Mouse (Mus musculus): Measurements from ENCODE around the gene Yod1. TPM values are rescaled to one million over a fixed set of nuclear protein-coding genes. Genes with fewer than 3 reads are reported as not detected.

The Yod1 gene
- polyA plus RNA-seq, 1 experiment from 2014 or later = 7.1 TPM

DNA sequence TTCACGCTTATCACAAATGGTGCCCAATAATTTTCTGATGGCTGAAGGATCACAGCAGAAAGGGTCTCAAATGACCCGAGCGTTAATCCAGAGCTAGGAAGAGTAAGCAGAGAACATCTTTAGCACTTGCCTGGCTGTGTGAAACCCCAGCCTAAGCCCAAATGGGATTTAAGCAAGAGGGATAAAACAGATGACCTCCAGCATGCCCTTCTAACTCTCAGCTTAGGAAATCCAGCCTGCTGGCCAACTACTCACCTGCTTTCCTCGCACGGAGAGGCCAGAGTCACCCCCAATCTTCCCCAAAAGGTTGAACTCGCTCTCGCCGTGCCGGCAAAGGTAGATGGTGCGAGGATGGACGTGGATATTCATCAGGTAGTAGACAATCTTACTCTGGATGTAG is 15.2 kb upstream of the Yod1 start:
- 89% methylated on average over 11 of the region's 11 CpGs for whole genome bisulfite sequencing
- H3K9ac ChIP-seq (ENCODE audit: low read length) = no peak overlapping the region
- H3K4me3 ChIP-seq (ENCODE audit: control insufficient read depth in 1 of 2, insufficient read depth in 1 of 2, low read depth in 1 of 2, low read length in 2 of 2) = no peak overlapping the region
- no peaks in the 10 kb centered on the region for H3K27me3 ChIP-seq (ENCODE audit: control insufficient read depth, insufficient read depth, low read length)
- H3K9me3 ChIP-seq (ENCODE audit: control insufficient read depth, low read length) = no peaks in the 10 kb centered on the region
- no peak overlapping the region for H3K4me2 ChIP-seq (ENCODE audit: low read length)
- H3K27ac ChIP-seq (replicated peaks in 1 of 2; ENCODE audit: control insufficient read depth in 1 of 2, insufficient read depth in 1 of 2, low read depth in 2 of 2, low read length in 2 of 2) = no peak overlapping the region
- ATAC-seq (ENCODE audit: insufficient number of reproducible peaks, insufficient read depth, low FRiP score, low read depth) = no peak
- peaks cover 77% of the 10 kb centered on the region for H3K36me3 ChIP-seq (ENCODE audit: control insufficient read depth, insufficient read depth, low read length)
- H3K4me1 ChIP-seq (ENCODE audit: control insufficient read depth in 2 of 2, insufficient read depth in 2 of 2, low read length in 2 of 2) = no peaks in the 10 kb centered on the region

- no peaks in the 10 kb centered on the region for H3K4me1 ChIP-seq (ENCODE audit: control insufficient read depth in 2 of 2, insufficient read depth in 2 of 2, low read length in 2 of 2)
- H3K4me3 ChIP-seq (ENCODE audit: control insufficient read depth in 1 of 2, insufficient read depth in 1 of 2, low read depth in 1 of 2, low read length in 2 of 2) = no peak overlapping the region
- no peak for ATAC-seq (ENCODE audit: insufficient number of reproducible peaks, insufficient read depth, low FRiP score, low read depth)
- 85% methylated on average over 2 of the region's 2 CpGs for WGBS
- H3K9ac ChIP-seq (ENCODE audit: low read length) = no peak overlapping the region
- no peak overlapping the region for H3K4me2 ChIP-seq (ENCODE audit: low read length)
- no peaks in the 10 kb centered on the region for H3K9me3 ChIP-seq (ENCODE audit: control insufficient read depth, low read length)
- no peaks in the 10 kb centered on the region for H3K27me3 ChIP-seq (ENCODE audit: control insufficient read depth, insufficient read depth, low read length)
- H3K27ac ChIP-seq (replicated peaks in 1 of 2; ENCODE audit: control insufficient read depth in 1 of 2, insufficient read depth in 1 of 2, low read depth in 2 of 2, low read length in 2 of 2) = no peak overlapping the region
- H3K36me3 ChIP-seq (ENCODE audit: control insufficient read depth, insufficient read depth, low read length) = peaks cover 78% of the 10 kb centered on the region
Measured at GRCm38 (mm10) chr1:130703613-130704012, 13.5 kb upstream of the Yod1 start.

DNA sequence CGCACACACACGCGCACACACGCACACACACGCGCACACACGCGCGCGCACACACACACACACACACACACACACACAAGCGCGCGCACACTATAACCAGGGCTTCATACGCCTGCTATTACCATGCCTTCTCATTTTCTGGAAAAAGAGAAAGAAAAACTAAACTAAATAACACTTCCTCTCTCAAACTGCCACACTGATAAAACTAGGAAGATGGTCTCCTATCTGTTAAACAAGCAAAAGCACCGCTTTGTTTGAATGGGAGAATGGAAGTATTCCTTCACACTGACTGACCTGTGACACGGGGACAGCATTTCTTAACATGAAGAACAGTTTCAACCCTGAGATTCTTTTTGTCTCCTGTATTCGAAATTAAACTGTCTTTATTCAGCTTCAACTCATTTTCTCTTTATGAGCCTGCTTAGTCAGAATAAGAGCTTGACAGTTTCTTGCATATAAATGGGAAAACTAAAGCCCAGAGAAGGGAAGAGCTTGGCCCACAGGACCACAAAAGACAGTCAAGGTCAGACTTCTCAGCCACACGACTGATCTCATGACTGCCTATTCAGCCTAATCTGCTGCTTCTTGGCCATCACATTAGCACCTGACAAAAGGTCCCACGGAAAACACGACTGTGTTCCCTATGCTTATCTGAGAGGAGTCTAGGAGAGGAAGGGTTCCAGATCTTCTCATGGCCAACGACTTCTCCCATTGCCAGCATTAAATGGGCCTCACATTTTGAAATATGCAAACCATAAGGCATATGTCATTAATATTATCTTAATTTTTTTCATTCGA is 6.6 kb upstream of the Yod1 start:
- no peak for ATAC-seq (ENCODE audit: insufficient number of reproducible peaks, insufficient read depth, low FRiP score, low read depth)
- H3K36me3 ChIP-seq (ENCODE audit: control insufficient read depth, insufficient read depth, low read length) = peaks cover 49% of the 10 kb centered on the region
- no peaks in the 10 kb centered on the region for H3K27me3 ChIP-seq (ENCODE audit: control insufficient read depth, insufficient read depth, low read length)
- H3K4me3 ChIP-seq (ENCODE audit: control insufficient read depth in 1 of 2, insufficient read depth in 1 of 2, low read depth in 1 of 2, low read length in 2 of 2) = no peak overlapping the region
- no peak overlapping the region for H3K4me2 ChIP-seq (ENCODE audit: low read length)
- H3K27ac ChIP-seq (replicated peaks in 1 of 2; ENCODE audit: control insufficient read depth in 1 of 2, insufficient read depth in 1 of 2, low read depth in 2 of 2, low read length in 2 of 2) = no peak overlapping the region
- peaks cover 0 to 5% of the 10 kb centered on the region in 2 experiments; a peak in 2 of 4 replicates for H3K4me1 ChIP-seq (ENCODE audit: control insufficient read depth in 2 of 2, insufficient read depth in 2 of 2, low read length in 2 of 2)
- H3K9ac ChIP-seq (ENCODE audit: low read length) = no peak overlapping the region
- H3K9me3 ChIP-seq (ENCODE audit: control insufficient read depth, low read length) = no peaks in the 10 kb centered on the region
- WGBS = 78% methylated on average over 22 of the region's 22 CpGs

DNA sequence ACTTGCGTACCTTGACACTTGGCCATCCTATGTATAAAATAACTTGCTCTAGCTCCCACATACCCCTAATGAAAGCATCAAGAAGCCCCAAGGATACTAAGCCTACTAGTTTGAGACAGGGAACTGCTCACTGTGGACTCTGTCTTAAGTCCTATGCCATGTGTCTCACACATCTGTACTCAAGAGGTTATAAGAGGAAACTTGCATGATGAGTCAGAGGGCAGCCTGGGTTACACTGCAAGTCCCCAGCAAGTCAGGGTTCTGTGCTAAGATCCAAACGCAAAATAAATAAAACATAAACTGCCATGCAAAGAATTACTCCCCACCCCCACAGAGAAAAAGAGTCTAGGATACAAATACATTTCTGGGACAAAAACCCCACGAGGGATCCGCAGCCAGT is 3.1 kb upstream of the Yod1 start:
- H3K9me3 ChIP-seq (ENCODE audit: control insufficient read depth, low read length) = no peaks in the 10 kb centered on the region

GRCm38 (mm10) chr1:130715561-130716217 is 1.4 kb upstream of the Yod1 start, which contains the start of gene Gm29427:
Gm29427 (minus strand) TSS chr1:130715799.
- no peaks in the 10 kb centered on the region for H3K27me3 ChIP-seq (ENCODE audit: control insufficient read depth, insufficient read depth, low read length)
- no peaks in the 10 kb centered on the region for H3K9me3 ChIP-seq (ENCODE audit: control insufficient read depth, low read length)
- peak within 1 kb of the TSS; percentile 99 for H3K4me2 ChIP-seq (ENCODE audit: low read length)
- peaks cover 22% of the 10 kb centered on the region; the same call in 1 of the 2 replicates for H3K36me3 ChIP-seq (ENCODE audit: control insufficient read depth, insufficient read depth, low read length)
- ATAC-seq (ENCODE audit: insufficient number of reproducible peaks, insufficient read depth, low FRiP score, low read depth) = peak; percentile 89
- H3K27ac ChIP-seq (replicated peaks in 1 of 2; ENCODE audit: control insufficient read depth in 1 of 2, insufficient read depth in 1 of 2, low read depth in 2 of 2, low read length in 2 of 2) = peak within 1 kb of the TSS; percentile 75 to 80
- peaks cover 6 to 10% of the 10 kb centered on the region in 2 experiments for H3K4me1 ChIP-seq (ENCODE audit: control insufficient read depth in 2 of 2, insufficient read depth in 2 of 2, low read length in 2 of 2)
- WGBS = under 1% methylated on average over 38 of the region's 38 CpGs
- H3K9ac ChIP-seq (ENCODE audit: low read length) = peak within 1 kb of the TSS; percentile 95
- H3K4me3 ChIP-seq (ENCODE audit: control insufficient read depth in 1 of 2, insufficient read depth in 1 of 2, low read depth in 1 of 2, low read length in 2 of 2) = peak within 1 kb of the TSS; percentile 83 to 96

More for the DNA sequence above, 3.1 kb upstream of the Yod1 start:
- no peak overlapping the region for H3K9ac ChIP-seq (ENCODE audit: low read length)
- no peaks in the 10 kb centered on the region for H3K27me3 ChIP-seq (ENCODE audit: control insufficient read depth, insufficient read depth, low read length)
- no peak overlapping the region for H3K27ac ChIP-seq (replicated peaks in 1 of 2; ENCODE audit: control insufficient read depth in 1 of 2, insufficient read depth in 1 of 2, low read depth in 2 of 2, low read length in 2 of 2)
- no peak overlapping the region for H3K4me3 ChIP-seq (ENCODE audit: control insufficient read depth in 1 of 2, insufficient read depth in 1 of 2, low read depth in 1 of 2, low read length in 2 of 2)
- H3K4me1 ChIP-seq (ENCODE audit: control insufficient read depth in 2 of 2, insufficient read depth in 2 of 2, low read length in 2 of 2) = peaks cover 7 to 10% of the 10 kb centered on the region in 2 experiments
- no peak overlapping the region for H3K4me2 ChIP-seq (ENCODE audit: low read length)
- H3K36me3 ChIP-seq (ENCODE audit: control insufficient read depth, insufficient read depth, low read length) = peaks cover 20% of the 10 kb centered on the region; the same call in 1 of the 2 replicates
- ATAC-seq (ENCODE audit: insufficient number of reproducible peaks, insufficient read depth, low FRiP score, low read depth) = no peak
- 80% methylated on average over 4 of the region's 4 CpGs for WGBS

GRCm38 (mm10) chr1:130716218-130716512 is 962 bp upstream of the Yod1 start:
- Histone ChIP-seq H3K9me3 (ENCODE audit: control insufficient read depth, low read length) (no peaks in the 10 kb centered on the region), H3K4me2 (ENCODE audit: low read length) (peak overlapping the region; percentile 99), H3K27ac (replicated peaks in 1 of 2; ENCODE audit: control insufficient read depth in 1 of 2, insufficient read depth in 1 of 2, low read depth in 2 of 2, low read length in 2 of 2) (peak overlapping the region; percentile 75 to 80; a peak in 3 of 4 replicates), H3K9ac (ENCODE audit: low read length) (peak overlapping the region; percentile 95), H3K4me1 (ENCODE audit: control insufficient read depth in 2 of 2, insufficient read depth in 2 of 2, low read length in 2 of 2) (peaks cover 4 to 10% of the 10 kb centered on the region in 2 experiments), H3K27me3 (ENCODE audit: control insufficient read depth, insufficient read depth, low read length) (no peaks in the 10 kb centered on the region), H3K36me3 (ENCODE audit: control insufficient read depth, insufficient read depth, low read length) (peaks cover 18% of the 10 kb centered on the region; the same call in 1 of the 2 replicates), H3K4me3 (ENCODE audit: control insufficient read depth in 1 of 2, insufficient read depth in 1 of 2, low read depth in 1 of 2, low read length in 2 of 2) (peak overlapping the region; percentile 83 to 96)
- WGBS = 0% methylated on average over 3 of the region's 3 CpGs
- ATAC-seq (ENCODE audit: insufficient number of reproducible peaks, insufficient read depth, low FRiP score, low read depth) = no peak

DNA sequence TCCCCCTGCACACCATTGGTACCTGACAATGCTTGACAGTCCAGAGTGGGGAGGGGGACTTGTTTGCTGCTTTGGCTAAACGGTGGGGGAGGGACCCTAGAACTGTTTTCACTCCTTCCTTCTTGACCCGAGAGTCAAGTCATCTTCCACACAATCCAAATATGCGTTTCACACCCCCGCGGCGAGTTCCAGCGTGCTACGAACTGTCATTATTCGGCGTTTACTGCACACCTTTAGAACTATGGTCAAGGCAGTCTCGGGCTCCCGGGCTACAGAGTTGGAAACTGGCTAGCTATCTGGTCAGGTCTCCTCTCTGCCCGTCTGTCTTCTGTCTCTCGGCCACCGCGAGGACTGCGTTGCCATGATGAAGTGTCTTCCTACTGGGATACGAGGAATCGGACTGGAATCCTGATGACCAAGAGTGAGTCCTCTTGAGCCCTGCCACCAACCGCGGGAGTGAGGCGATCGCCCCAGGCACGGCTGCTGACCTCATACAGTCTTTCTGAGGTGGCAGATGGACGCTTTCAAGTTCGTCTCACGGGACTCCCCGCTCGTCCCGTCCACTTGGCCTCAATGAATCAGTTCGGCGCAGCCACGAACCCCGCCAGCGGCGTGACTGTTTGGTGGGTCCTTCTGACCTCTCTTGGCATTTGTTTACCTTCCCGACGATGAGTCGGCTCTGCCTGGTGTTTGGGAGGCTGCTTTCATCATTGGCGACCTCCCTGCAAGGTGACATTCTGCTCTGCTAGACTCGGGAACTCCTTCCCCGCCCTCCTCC is 425 bp upstream of the Yod1 start:
- 0 out of 2 replicates have a peak, but pooled peaks have one; percentile 25 for ATAC-seq (ENCODE audit: insufficient number of reproducible peaks, insufficient read depth, low FRiP score, low read depth)

More for the DNA sequence above, 425 bp upstream of the Yod1 start:
- H3K9me3 ChIP-seq (ENCODE audit: control insufficient read depth, low read length) = no peaks in the 10 kb centered on the region
- peaks cover 15% of the 10 kb centered on the region; the same call in 1 of the 2 replicates for H3K36me3 ChIP-seq (ENCODE audit: control insufficient read depth, insufficient read depth, low read length)
- H3K4me3 ChIP-seq (ENCODE audit: control insufficient read depth in 1 of 2, insufficient read depth in 1 of 2, low read depth in 1 of 2, low read length in 2 of 2) = peak overlapping the region; percentile 83 to 96
- peak overlapping the region; percentile 95 for H3K9ac ChIP-seq (ENCODE audit: low read length)
- H3K4me2 ChIP-seq (ENCODE audit: low read length) = peak overlapping the region; percentile 99
- under 1% methylated on average over 42 of the region's 42 CpGs for WGBS
- H3K27me3 ChIP-seq (ENCODE audit: control insufficient read depth, insufficient read depth, low read length) = no peaks in the 10 kb centered on the region
- peak overlapping the region; percentile 75 to 80 for H3K27ac ChIP-seq (replicated peaks in 1 of 2; ENCODE audit: control insufficient read depth in 1 of 2, insufficient read depth in 1 of 2, low read depth in 2 of 2, low read length in 2 of 2)
- peaks cover 4 to 10% of the 10 kb centered on the region in 2 experiments for H3K4me1 ChIP-seq (ENCODE audit: control insufficient read depth in 2 of 2, insufficient read depth in 2 of 2, low read length in 2 of 2)

All from heart, embryonic 14.5 days (tissue).